Mouse (Mus musculus) liver, adult 2 months (tissue): ENCODE measurements around the gene Zfp560.
"Not testable (repeated sequence)": the region's sequence is repeated elsewhere in the genome, so short reads cannot be mapped to it uniquely, and the experiment has no call there.

Source experiments
- CTCF ChIP-seq: fragments of 200-500 bp; IDR thresholded peaks from 2 replicates; pipeline ENCODE4 v1.5.1; 2011; ENCODE audit warnings: low read depth, low read length, control low read depth
- POLR2A ChIP-seq: fragments of 200-500 bp; IDR thresholded peaks from 2 replicates; pipeline ENCODE4 v1.6.1; 2011; ENCODE audit warnings: low read length, control low read depth; ENCODE audit not compliant: insufficient read depth; ENCODE audit errors: extremely low read depth

DNA sequence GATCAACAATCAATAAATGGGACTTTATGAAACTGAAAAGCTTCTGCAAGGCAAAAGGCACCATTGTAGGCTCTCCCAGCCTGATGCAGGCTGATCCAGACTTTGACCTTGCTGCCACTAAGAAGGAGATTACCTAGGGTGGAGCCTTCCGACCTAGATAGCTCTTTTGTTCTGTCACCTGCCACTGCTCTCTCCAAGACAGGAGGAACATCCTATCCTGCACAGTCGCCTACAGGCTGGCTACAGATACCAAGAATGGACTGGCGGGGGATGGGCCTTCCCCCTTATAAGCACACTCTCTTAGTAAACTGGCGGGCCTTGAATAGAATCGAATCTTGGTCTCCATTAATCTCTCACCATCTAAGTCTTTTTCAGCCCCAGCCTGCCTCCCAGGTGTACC is 89.4 kb downstream of the Zfp560 start:
- TF ChIP-seq POLR2A, CTCF: not testable (repeated sequence)
